Mouse (Mus musculus): ENCODE measurements around the gene Nudt17.

Nudt17 gene

GRCm38 (mm10) chr3:96715854-96716253 is 7.5 kb upstream of the Nudt17 start:
- H3K4me1 ChIP-seq (replicated peaks; ENCODE audit: low read depth, low read length): peaks cover 33% of the 10 kb centered on the region
- no peak overlapping the region for H3K4me3 ChIP-seq (replicated peaks; ENCODE audit: low read length)
- TF ChIP-seq POU5F1 (IDR thresholded peaks at IDR 0.05; ENCODE audit: borderline replicate concordance, low read length) (no peak), NANOG (IDR thresholded peaks at IDR 0.05; ENCODE audit: borderline replicate concordance, low read length) (no peak), CTCF (conservative IDR thresholded peaks at IDR 0.05; ENCODE audit: low read length) (no peak)
- H3K27me3 ChIP-seq (ENCODE audit: insufficient read depth, low read length): no peaks in the 10 kb centered on the region
- peaks cover 82% of the 10 kb centered on the region for H3K36me3 ChIP-seq (ENCODE audit: insufficient read depth, low read length)
- H3K9me3 ChIP-seq (ENCODE audit: low read length): no peaks in the 10 kb centered on the region

GRCm38 (mm10) chr3:96714286-96714685 is 5.9 kb upstream of the Nudt17 start:
- TF ChIP-seq POU5F1 (IDR thresholded peaks at IDR 0.05; ENCODE audit: borderline replicate concordance, low read length) (no peak), NANOG (IDR thresholded peaks at IDR 0.05; ENCODE audit: borderline replicate concordance, low read length) (no peak), CTCF (conservative IDR thresholded peaks at IDR 0.05; ENCODE audit: low read length) (no peak)
- peaks cover 24% of the 10 kb centered on the region for H3K4me1 ChIP-seq (replicated peaks; ENCODE audit: low read depth, low read length)
- H3K27me3 ChIP-seq (ENCODE audit: insufficient read depth, low read length): no peaks in the 10 kb centered on the region
- H3K9me3 ChIP-seq (ENCODE audit: low read length): no peaks in the 10 kb centered on the region
- peaks cover 85% of the 10 kb centered on the region for H3K36me3 ChIP-seq (ENCODE audit: insufficient read depth, low read length)
- H3K4me3 ChIP-seq (replicated peaks; ENCODE audit: low read length): no peak overlapping the region

- Histone ChIP-seq H3K36me3 (ENCODE audit: insufficient read depth, low read length) (peaks cover 77% of the 10 kb centered on the region), H3K27me3 (ENCODE audit: insufficient read depth, low read length) (peaks cover 10% of the 10 kb centered on the region), H3K4me1 (replicated peaks; ENCODE audit: low read depth, low read length) (peaks cover 41% of the 10 kb centered on the region), H3K4me3 (replicated peaks; ENCODE audit: low read length) (peak overlapping the region; percentile 85), H3K9me3 (ENCODE audit: low read length) (no peaks in the 10 kb centered on the region)
- no peak for TF ChIP-seq POU5F1 (IDR thresholded peaks at IDR 0.05; ENCODE audit: borderline replicate concordance, low read length)
- TF ChIP-seq NANOG (IDR thresholded peaks at IDR 0.05; ENCODE audit: borderline replicate concordance, low read length): no peak
- TF ChIP-seq CTCF (conservative IDR thresholded peaks at IDR 0.05; ENCODE audit: low read length): no peak
Measured at GRCm38 (mm10) chr3:96708684-96709064, 312 bp upstream of the Nudt17 start.

GRCm38 (mm10) chr3:96706984-96707383 is 1.4 kb downstream of the Nudt17 start:
- Histone ChIP-seq H3K4me3 (replicated peaks; ENCODE audit: low read length) (no peak overlapping the region), H3K36me3 (ENCODE audit: insufficient read depth, low read length) (peaks cover 76% of the 10 kb centered on the region), H3K9me3 (ENCODE audit: low read length) (no peaks in the 10 kb centered on the region), H3K4me1 (replicated peaks; ENCODE audit: low read depth, low read length) (peaks cover 57% of the 10 kb centered on the region), H3K27me3 (ENCODE audit: insufficient read depth, low read length) (peaks cover 10% of the 10 kb centered on the region)
- TF ChIP-seq POU5F1 (IDR thresholded peaks at IDR 0.05; ENCODE audit: borderline replicate concordance, low read length) (no peak), NANOG (IDR thresholded peaks at IDR 0.05; ENCODE audit: borderline replicate concordance, low read length) (no peak), CTCF (conservative IDR thresholded peaks at IDR 0.05; ENCODE audit: low read length) (no peak)

DNA sequence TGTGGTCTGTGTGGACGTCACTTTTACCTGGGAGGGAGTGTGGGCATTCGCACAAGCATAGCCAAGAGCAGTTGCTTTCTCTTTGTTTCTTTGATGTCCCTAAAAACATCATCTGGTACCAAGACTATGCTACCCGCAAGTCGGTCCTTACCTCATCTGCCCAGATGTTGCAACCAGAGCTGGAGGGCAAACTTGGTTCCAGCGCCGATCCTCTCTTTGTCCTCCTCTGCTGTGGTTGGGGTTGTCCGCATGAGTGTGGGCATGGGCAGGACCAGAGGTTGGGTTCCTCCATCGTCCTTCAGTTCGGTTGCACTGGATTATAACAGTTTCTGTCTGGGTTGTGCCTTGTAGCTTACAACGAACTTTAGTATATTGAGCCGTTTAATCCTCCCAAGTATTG is 2.1 kb downstream of the Nudt17 start:
- peaks cover 76% of the 10 kb centered on the region for H3K36me3 ChIP-seq (ENCODE audit: insufficient read depth, low read length)
- H3K27me3 ChIP-seq (ENCODE audit: insufficient read depth, low read length): peaks cover 10% of the 10 kb centered on the region
- peaks cover 64% of the 10 kb centered on the region for H3K4me1 ChIP-seq (replicated peaks; ENCODE audit: low read depth, low read length)
- no peaks in the 10 kb centered on the region for H3K9me3 ChIP-seq (ENCODE audit: low read length)
- H3K4me3 ChIP-seq (replicated peaks; ENCODE audit: low read length): no peak overlapping the region
- TF ChIP-seq NANOG (IDR thresholded peaks at IDR 0.05; ENCODE audit: borderline replicate concordance, low read length): no peak
- TF ChIP-seq POU5F1 (IDR thresholded peaks at IDR 0.05; ENCODE audit: borderline replicate concordance, low read length): no peak
- TF ChIP-seq CTCF (conservative IDR thresholded peaks at IDR 0.05; ENCODE audit: low read length): no peak

GRCm38 (mm10) chr3:96704778-96705177 is 3.6 kb downstream of the Nudt17 start:
- H3K9me3 ChIP-seq (ENCODE audit: low read length): no peaks in the 10 kb centered on the region
- H3K4me1 ChIP-seq (replicated peaks; ENCODE audit: low read depth, low read length): peaks cover 79% of the 10 kb centered on the region
- peaks cover 71% of the 10 kb centered on the region for H3K36me3 ChIP-seq (ENCODE audit: insufficient read depth, low read length)
- peaks cover 10% of the 10 kb centered on the region for H3K27me3 ChIP-seq (ENCODE audit: insufficient read depth, low read length)
- no peak for TF ChIP-seq POU5F1 (IDR thresholded peaks at IDR 0.05; ENCODE audit: borderline replicate concordance, low read length)
- peak; percentile 72 for TF ChIP-seq CTCF (conservative IDR thresholded peaks at IDR 0.05; ENCODE audit: low read length)
- H3K4me3 ChIP-seq (replicated peaks; ENCODE audit: low read length): no peak overlapping the region

- TF ChIP-seq POU5F1 (IDR thresholded peaks at IDR 0.05; ENCODE audit: borderline replicate concordance, low read length): no peak
- TF ChIP-seq NANOG (IDR thresholded peaks at IDR 0.05; ENCODE audit: borderline replicate concordance, low read length): no peak
- TF ChIP-seq CTCF (conservative IDR thresholded peaks at IDR 0.05; ENCODE audit: low read length): no peak
Measured at GRCm38 (mm10) chr3:96701003-96701402, 7.4 kb downstream of the Nudt17 start.

GRCm38 (mm10) chr3:96700376-96700775 is 8.0 kb downstream of the Nudt17 start:
- TF ChIP-seq CTCF (conservative IDR thresholded peaks at IDR 0.05; ENCODE audit: low read length) (peak; percentile 77), NANOG (IDR thresholded peaks at IDR 0.05; ENCODE audit: borderline replicate concordance, low read length) (no peak), POU5F1 (IDR thresholded peaks at IDR 0.05; ENCODE audit: borderline replicate concordance, low read length) (no peak)
- Histone ChIP-seq H3K36me3 (ENCODE audit: insufficient read depth, low read length) (peaks cover 53% of the 10 kb centered on the region), H3K4me1 (replicated peaks; ENCODE audit: low read depth, low read length) (peaks cover 86% of the 10 kb centered on the region), H3K9me3 (ENCODE audit: low read length) (no peaks in the 10 kb centered on the region), H3K27me3 (ENCODE audit: insufficient read depth, low read length) (no peaks in the 10 kb centered on the region), H3K4me3 (replicated peaks; ENCODE audit: low read length) (no peak overlapping the region)

More at GRCm38 (mm10) chr3:96701003-96701402, 7.4 kb downstream of the Nudt17 start:
- Histone ChIP-seq H3K27me3 (ENCODE audit: insufficient read depth, low read length) (no peaks in the 10 kb centered on the region), H3K36me3 (ENCODE audit: insufficient read depth, low read length) (peaks cover 59% of the 10 kb centered on the region), H3K4me3 (replicated peaks; ENCODE audit: low read length) (peak overlapping the region; percentile 60), H3K9me3 (ENCODE audit: low read length) (no peaks in the 10 kb centered on the region), H3K4me1 (replicated peaks; ENCODE audit: low read depth, low read length) (peaks cover 84% of the 10 kb centered on the region)

DNA sequence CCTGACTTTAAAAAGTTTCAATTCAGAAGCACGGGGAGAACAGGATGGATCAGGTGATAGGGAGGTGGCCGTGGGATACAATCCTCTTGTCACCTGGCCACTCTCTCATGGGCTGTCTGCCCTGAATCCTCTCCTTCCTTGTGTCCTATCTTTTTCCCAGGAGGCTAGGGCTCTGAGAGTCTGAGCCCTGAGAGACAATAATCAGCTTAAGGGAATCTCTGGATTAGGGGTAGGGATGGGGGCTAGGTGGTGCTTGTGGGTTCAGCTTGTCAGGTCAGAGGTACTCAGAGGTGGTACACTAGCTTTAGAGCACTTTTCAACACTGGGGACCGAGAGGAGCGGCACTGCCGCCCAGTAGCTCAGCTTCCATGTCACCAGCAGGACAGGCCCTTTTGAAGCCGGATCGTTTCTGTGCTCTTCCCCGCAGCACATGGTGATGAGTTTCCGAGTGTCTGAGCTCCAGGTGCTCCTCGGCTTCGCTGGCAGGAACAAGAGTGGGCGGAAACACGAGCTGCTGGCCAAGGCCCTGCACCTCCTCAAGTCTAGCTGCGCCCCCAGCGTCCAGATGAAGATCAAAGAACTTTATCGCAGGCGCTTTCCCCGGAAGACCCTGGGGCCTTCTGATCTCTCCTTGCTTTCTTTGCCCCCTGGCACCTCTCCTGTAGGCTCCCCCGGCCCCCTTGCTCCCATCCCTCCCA is 9.2 kb downstream of the Nudt17 start:
- no peaks in the 10 kb centered on the region for H3K9me3 ChIP-seq (ENCODE audit: low read length)
- no peak for TF ChIP-seq POU5F1 (IDR thresholded peaks at IDR 0.05; ENCODE audit: borderline replicate concordance, low read length)
- TF ChIP-seq NANOG (IDR thresholded peaks at IDR 0.05; ENCODE audit: borderline replicate concordance, low read length): no peak
- no peak for TF ChIP-seq CTCF (conservative IDR thresholded peaks at IDR 0.05; ENCODE audit: low read length)
- peaks cover 40% of the 10 kb centered on the region for H3K36me3 ChIP-seq (ENCODE audit: insufficient read depth, low read length)
- H3K4me3 ChIP-seq (replicated peaks; ENCODE audit: low read length): peak overlapping the region; percentile 39
- H3K27me3 ChIP-seq (ENCODE audit: insufficient read depth, low read length): no peaks in the 10 kb centered on the region
- H3K4me1 ChIP-seq (replicated peaks; ENCODE audit: low read depth, low read length): peaks cover 79% of the 10 kb centered on the region
